Mouse (Mus musculus) liver, embryonic 14.5 days (tissue): ENCODE results near the gene Cd244a.

Experiments used
- CTCF ChIP-seq: IDR thresholded peaks from 2 replicates; pipeline ENCODE4 v1.5.1; 2016; ENCODE audit warnings: antibody characterized with exemption, low read depth, control low read depth
- EP300 ChIP-seq: IDR thresholded peaks from 2 replicates; pipeline ENCODE4 v1.6.1; 2016; ENCODE audit warnings: antibody characterized with exemption, low read depth

- peak; percentile 70; the same call in 1 of the 2 replicates for TF ChIP-seq EP300
- TF ChIP-seq CTCF, result no peak
Measured at GRCm38 (mm10) chr1:171643612-171644011, 84.6 kb downstream of the Cd244a start.
